Mouse (Mus musculus) spleen, adult 2 months (tissue): ENCODE results near the gene 5031439G07Rik. TPM values are rescaled to one million over a fixed set of nuclear protein-coding genes. Genes with fewer than 3 reads are reported as not detected.

ENCODE experiments used
- DNase-seq, 2 experiments: peaks; one replicate each; pipeline versions ENCODE4 v3.0.0 to v3.0.0-alpha.2; 2012 to 2021; ENCODE audit warnings: low spot score in 2 of 2, low read depth in 1 of 2
- H3K27ac ChIP-seq: fragments of 200-500 bp; 2 replicates; pipeline ENCODE4 v1.5.1; 2012; ENCODE audit warnings: low read length, inconsistent platforms; ENCODE audit not compliant: insufficient read depth
- H3K27me3 ChIP-seq: fragments of 200-500 bp; 2 replicates; pipeline ENCODE4 v1.6.1; 2012; ENCODE audit warnings: mild to moderate bottlenecking, moderate library complexity, low read length, inconsistent platforms; ENCODE audit not compliant: control insufficient read depth, insufficient read depth
- H3K36me3 ChIP-seq: fragments of 200-500 bp; 2 replicates; pipeline ENCODE4 v1.6.1; 2012; ENCODE audit warnings: mild to moderate bottlenecking, low read length, inconsistent platforms; ENCODE audit not compliant: control insufficient read depth, insufficient read depth
- H3K4me1 ChIP-seq: fragments of 200-500 bp; 2 replicates; pipeline ENCODE4 v1.6.1; 2011; ENCODE audit warnings: inconsistent platforms; ENCODE audit not compliant: control insufficient read depth, insufficient read depth, insufficient read length
- H3K4me3 ChIP-seq: fragments of 200-500 bp; 2 replicates; pipeline ENCODE4 v1.5.1; 2011; ENCODE audit warnings: mild to moderate bottlenecking, inconsistent platforms; ENCODE audit not compliant: insufficient read depth, insufficient read length; ENCODE audit errors: extremely low read depth
- CTCF ChIP-seq: fragments of 200-500 bp; IDR thresholded peaks from 2 replicates; pipeline ENCODE4 v1.5.1; 2011; ENCODE audit warnings: mild to moderate bottlenecking, inconsistent platforms; ENCODE audit not compliant: insufficient read depth, insufficient read length, insufficient replicate concordance; ENCODE audit errors: extremely low read depth
- POLR2A ChIP-seq: fragments of 200-500 bp; IDR thresholded peaks from 2 replicates; pipeline ENCODE4 v1.6.1; 2011; ENCODE audit warnings: low read depth, low read length, inconsistent platforms
- WGBS: fragments of 180-500 bp; shearing (Covaris S2); methylation state at CpG from one replicate; pipeline ENCODE4 v1.1.7; 2018; 5-methylcytosine and 5-hydroxymethylcytosine counted together
- polyA plus RNA-seq: library from polyadenylated mRNA; depleted of rRNA; stranded (reverse); fragments of >200 nt; gene quantifications from 2 replicates; pipeline ENCODE4 v1.2.3, GENCODE M21; 2012

Gene 5031439G07Rik
- polyA plus RNA-seq, 1 experiment = 27.1 TPM

- DNase-seq = no peak
- Histone ChIP-seq H3K27ac (no peak overlapping the region), H3K27me3 (no peaks in the 10 kb centered on the region), H3K4me3 (no peak overlapping the region), H3K36me3 (no peaks in the 10 kb centered on the region), H3K4me1 (no peaks in the 10 kb centered on the region)
- WGBS = 84% methylated on average over 8 of the region's 8 CpGs
- no peak for TF ChIP-seq POLR2A
- TF ChIP-seq CTCF = no peak
These were observed 21.3 kb upstream of the 5031439G07Rik start for GRCm38 (mm10) chr15:85009666-85010065.

- TF ChIP-seq CTCF (peak; percentile 97), POLR2A (no peak)
- no peaks in the 10 kb centered on the region for H3K27me3 ChIP-seq
- 27% methylated on average over 29 of the region's 29 CpGs for WGBS
- H3K4me1 ChIP-seq = peaks cover 2% of the 10 kb centered on the region
- no peaks in the 10 kb centered on the region for H3K36me3 ChIP-seq
- peak; percentile 38 to 78 for DNase-seq
- no peak overlapping the region for H3K27ac ChIP-seq
- H3K4me3 ChIP-seq = no peak overlapping the region
These were observed 12.9 kb upstream of the 5031439G07Rik start for GRCm38 (mm10) chr15:85000984-85001982.

GRCm38 (mm10) chr15:84999911-85000310 lies 11.6 kb upstream of the 5031439G07Rik start:
- TF ChIP-seq CTCF (no peak), POLR2A (no peak)
- no peak for DNase-seq
- Histone ChIP-seq H3K36me3 (no peaks in the 10 kb centered on the region), H3K27me3 (no peaks in the 10 kb centered on the region), H3K4me3 (no peak overlapping the region), H3K27ac (peak overlapping the region; percentile 83), H3K4me1 (peaks cover 9% of the 10 kb centered on the region)
- 39% methylated on average over 7 of the region's 7 CpGs for WGBS

GRCm38 (mm10) chr15:84997768-84998454 lies 9.6 kb upstream of the 5031439G07Rik start:
- H3K4me3 ChIP-seq = no peak overlapping the region
- no peaks in the 10 kb centered on the region for H3K27me3 ChIP-seq
- 81% methylated on average over 14 of the region's 14 CpGs for WGBS
- no peaks in the 10 kb centered on the region for H3K36me3 ChIP-seq
- no peak overlapping the region for H3K27ac ChIP-seq
- DNase-seq = no peak
- TF ChIP-seq CTCF (no peak), POLR2A (no peak)
- H3K4me1 ChIP-seq = peaks cover 18% of the 10 kb centered on the region

- H3K36me3 ChIP-seq = no peaks in the 10 kb centered on the region
- no peak overlapping the region for H3K27ac ChIP-seq
These were observed 7.6 kb upstream of the 5031439G07Rik start for GRCm38 (mm10) chr15:84995967-84996366.

GRCm38 (mm10) chr15:84995041-84995440 lies 6.7 kb upstream of the 5031439G07Rik start:
- H3K36me3 ChIP-seq = no peaks in the 10 kb centered on the region
- no peaks in the 10 kb centered on the region for H3K27me3 ChIP-seq
- peak overlapping the region; percentile 44 for H3K27ac ChIP-seq
- TF ChIP-seq CTCF = no peak
- TF ChIP-seq POLR2A = no peak
- peaks cover 17% of the 10 kb centered on the region; the same call in 1 of the 2 replicates for H3K4me1 ChIP-seq
- H3K4me3 ChIP-seq = no peak overlapping the region
- WGBS = 37% methylated on average over 6 of the region's 6 CpGs
- no peak for DNase-seq

More at GRCm38 (mm10) chr15:84995967-84996366, 7.6 kb upstream of the 5031439G07Rik start:
- peak; percentile 42 to 62 for DNase-seq
- H3K27me3 ChIP-seq = no peaks in the 10 kb centered on the region
- no peak for TF ChIP-seq POLR2A
- TF ChIP-seq CTCF = peak; percentile 64; the same call in 1 of the 2 replicates
- 9% methylated on average over 1 of the region's 1 CpGs for WGBS
- no peak overlapping the region for H3K4me3 ChIP-seq
- H3K4me1 ChIP-seq = peaks cover 17% of the 10 kb centered on the region

GRCm38 (mm10) chr15:84994498-84994897 lies 6.1 kb upstream of the 5031439G07Rik start:
- no peak for DNase-seq
- 10% methylated on average over 6 of the region's 6 CpGs for WGBS
- no peaks in the 10 kb centered on the region for H3K27me3 ChIP-seq
- H3K4me3 ChIP-seq = no peak overlapping the region
- no peak for TF ChIP-seq POLR2A
- no peak for TF ChIP-seq CTCF
- peaks cover 17% of the 10 kb centered on the region; the same call in 1 of the 2 replicates for H3K4me1 ChIP-seq
- peak overlapping the region; percentile 44 for H3K27ac ChIP-seq
- H3K36me3 ChIP-seq = no peaks in the 10 kb centered on the region
